Mouse (Mus musculus) left cerebral cortex, adult 9 months (tissue): ENCODE measurements around the gene Mcf2l.

ENCODE experiments used
- DNase-seq, 2 experiments: peaks; one replicate each; pipeline ENCODE4 v3.0.0; 2022; ENCODE audit warnings: low spot score in 2 of 2

Mcf2l gene

DNA sequence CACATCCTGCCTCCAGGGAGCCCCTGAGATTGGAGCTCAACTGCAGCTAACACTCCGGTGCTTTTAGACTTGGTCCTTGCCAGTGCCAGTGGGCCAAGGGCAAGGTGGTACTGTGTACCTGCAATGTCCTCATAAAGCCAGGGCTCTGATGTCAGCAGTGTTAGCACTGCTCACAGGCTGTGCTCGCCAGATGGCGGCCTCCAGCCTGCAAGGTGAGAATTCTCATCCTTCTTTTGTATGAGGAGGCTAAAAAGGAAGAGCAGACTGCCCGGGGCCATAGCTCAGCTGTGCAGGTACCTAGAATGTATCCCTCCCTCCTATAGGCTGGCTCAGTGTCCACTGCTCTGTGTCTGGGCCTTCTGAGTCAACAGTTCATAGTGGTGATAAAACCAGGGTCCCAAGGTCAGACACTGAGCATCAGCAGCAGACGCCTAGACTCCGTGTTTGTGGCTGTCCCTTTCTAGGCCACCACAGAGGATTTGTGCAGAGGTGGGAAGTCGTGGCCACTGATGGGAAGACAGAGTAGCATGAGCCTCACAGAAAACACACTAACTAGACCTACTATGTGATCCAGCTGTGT lies 77.5 kb downstream of the Mcf2l start:
- no peak for DNase-seq

DNA sequence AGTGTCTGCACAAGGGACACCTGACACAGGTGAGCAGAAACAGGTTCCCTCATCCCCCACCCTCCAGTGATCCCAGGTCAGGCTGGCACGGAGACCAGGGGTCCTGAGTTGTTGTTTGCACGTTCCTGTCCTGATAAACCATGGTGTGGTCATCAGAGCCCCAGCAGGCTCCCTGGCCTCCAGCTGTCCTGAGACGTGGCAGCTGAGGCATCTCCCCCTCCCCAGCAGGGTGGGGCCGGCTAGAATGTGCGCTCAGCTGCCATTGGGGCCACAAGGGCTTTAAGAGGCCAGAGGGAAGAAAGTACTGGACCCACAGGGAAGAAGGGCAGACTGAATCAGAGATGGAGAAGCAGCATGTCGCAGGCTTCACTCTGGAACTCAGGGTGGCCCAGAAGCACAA lies 79.1 kb downstream of the Mcf2l start:
- no peak for DNase-seq

DNA sequence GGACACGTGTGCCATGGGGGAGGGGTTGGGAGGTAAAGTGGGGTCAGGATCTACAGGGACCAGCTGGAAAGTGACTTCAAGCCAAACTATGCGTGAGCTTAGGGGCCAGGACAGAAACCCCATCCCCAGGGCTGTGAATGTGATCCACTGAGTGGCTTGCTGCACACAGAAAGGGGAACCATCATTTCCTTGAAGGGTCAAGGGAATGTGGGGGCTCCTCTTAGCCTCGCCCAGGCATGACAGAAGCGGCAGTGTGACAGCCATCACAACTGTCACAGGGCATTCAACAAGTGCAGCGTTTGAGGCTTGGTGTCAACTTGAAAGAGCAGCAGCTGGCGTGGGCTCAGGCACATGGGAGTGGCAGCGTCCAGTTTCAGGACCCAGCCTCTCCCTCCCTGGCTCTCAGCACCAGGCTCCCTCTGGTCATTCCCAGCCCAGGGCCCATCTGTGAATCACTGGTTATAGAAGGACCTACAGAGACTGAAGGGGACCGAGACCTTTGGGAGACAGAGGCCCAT lies 81.8 kb downstream of the Mcf2l start:
- no peak for DNase-seq

DNA sequence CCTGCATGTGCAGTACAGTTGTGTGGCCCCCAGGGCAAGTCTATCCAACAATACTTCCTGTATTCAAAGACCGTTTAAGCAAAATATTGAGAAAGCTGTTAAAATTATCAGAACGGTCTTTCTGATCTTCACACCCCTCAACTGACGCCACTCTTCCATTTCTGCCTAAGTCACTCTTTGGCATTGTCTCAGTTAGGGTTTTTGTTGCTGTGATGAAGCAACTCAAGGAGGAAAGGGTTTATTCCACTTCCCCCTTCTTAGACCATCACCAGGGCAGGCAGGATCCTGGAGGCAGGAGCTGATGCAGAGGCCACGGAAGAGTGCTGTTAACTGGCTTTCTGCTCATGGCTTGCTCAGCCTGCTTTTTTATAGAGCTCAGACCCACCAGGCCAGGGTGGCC lies 82.3 kb downstream of the Mcf2l start:
- no peak for DNase-seq

DNA sequence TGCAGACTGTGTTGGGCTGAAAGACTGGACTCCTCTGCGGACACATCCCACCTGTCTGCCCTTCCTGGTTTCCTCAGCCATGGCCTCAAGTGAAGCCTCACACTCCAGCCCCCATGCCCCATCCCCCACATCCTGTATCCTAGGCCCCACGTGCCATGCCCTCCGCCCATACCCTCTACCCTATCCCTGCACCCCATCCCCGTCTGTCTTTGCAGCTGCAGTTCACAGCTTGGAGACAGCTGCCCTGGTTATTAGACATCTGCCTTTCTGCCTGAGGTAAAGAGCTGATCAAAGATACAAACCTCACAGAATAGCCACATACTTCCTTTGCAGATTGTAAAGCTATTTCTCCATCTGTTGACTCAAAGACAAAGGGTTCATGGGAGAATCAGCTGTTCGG lies 83.3 kb downstream of the Mcf2l start:
- DNase-seq: no peak

DNA sequence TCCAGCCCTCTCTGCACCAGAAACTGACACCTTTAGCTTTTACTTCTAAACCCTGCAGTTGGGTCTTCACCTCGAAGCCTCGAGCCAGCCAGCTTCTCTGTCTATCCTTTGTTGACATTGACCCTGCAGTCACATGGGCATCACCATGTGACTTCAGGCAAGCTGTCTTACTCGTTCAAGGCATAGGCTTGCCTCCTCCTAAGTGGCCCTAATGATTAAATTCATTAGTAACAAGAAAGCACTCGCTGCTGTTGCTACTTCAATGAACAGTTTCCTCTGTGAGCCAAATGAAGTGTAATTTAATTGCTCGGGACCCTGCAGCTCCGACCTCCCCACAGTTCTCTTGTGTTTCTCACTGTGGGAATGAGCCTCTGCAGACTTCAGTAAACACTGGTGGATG lies 83.8 kb downstream of the Mcf2l start:
- DNase-seq: no peak

DNA sequence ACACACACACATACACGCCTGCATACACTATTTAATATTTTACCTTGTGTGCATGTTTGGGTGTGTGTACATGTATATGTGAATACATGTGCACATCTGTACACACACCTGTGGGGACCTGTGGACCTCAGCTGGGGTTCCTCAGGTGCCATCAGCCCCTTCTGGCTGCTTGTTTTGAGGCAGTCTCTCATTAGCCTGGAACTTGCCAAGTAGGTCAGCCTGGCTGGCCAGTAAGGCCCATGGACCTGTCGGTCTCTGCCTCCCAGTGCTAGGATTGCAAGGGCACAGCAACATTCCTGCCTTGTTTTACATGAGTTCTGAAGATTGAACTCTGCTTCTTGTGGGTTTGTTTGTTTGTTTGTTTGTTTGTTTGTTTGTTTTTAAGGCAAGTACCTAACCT lies 87.0 kb downstream of the Mcf2l start:
- no peak for DNase-seq

DNA sequence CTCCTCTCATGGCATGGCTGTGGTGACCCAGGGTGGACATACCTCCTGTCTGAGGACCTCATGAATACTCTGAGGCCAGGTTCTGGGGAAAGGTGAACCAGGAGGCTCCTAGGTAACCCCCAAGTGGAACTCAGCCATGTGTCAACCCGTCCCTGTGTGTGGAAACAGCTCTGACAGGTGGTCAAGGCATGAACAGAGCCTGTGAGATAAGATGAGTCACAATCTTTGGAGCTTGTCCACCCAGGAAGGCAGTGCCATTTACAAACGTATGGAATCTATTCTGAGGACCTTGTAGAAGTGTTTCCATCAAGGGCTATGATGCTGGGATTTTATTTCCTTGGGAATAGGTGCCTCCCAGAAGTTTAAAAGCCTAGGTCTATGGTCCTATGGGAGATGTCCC lies 87.6 kb downstream of the Mcf2l start:
- no peak for DNase-seq

DNA sequence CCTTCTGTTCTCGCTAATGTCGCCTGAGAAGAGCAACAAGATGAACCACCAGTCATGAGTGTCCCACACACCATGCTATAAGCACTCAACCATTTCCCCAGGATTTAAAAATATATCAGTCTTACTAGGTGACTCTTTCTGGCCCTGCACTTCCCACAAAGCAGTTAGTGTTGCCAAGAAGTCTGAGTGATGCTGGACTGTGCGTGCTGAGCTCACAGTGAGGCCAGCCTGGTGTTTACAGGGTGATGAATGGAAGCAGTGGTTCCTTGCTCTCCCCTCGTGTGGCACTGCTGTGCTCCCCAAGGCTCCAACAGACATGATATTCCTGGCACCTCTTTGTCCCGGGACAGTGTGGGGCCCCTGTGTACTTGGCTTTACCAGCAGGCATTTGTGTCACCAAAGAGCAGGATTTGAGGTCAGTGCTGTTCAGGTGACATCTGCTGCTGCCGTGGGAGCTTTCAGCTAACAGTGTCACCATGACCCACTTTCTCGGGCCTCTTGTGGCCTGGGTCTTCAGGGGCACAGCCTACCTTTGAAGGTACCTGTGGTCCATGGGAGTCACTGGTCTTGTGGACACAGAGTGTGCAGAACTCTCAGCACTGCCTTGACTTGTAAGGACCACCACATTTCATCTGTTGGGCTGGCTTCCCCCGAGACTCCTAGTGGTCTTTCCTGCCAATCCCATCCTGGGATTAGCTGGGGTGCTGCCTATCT lies 88.4 kb downstream of the Mcf2l start:
- DNase-seq: no peak

DNA sequence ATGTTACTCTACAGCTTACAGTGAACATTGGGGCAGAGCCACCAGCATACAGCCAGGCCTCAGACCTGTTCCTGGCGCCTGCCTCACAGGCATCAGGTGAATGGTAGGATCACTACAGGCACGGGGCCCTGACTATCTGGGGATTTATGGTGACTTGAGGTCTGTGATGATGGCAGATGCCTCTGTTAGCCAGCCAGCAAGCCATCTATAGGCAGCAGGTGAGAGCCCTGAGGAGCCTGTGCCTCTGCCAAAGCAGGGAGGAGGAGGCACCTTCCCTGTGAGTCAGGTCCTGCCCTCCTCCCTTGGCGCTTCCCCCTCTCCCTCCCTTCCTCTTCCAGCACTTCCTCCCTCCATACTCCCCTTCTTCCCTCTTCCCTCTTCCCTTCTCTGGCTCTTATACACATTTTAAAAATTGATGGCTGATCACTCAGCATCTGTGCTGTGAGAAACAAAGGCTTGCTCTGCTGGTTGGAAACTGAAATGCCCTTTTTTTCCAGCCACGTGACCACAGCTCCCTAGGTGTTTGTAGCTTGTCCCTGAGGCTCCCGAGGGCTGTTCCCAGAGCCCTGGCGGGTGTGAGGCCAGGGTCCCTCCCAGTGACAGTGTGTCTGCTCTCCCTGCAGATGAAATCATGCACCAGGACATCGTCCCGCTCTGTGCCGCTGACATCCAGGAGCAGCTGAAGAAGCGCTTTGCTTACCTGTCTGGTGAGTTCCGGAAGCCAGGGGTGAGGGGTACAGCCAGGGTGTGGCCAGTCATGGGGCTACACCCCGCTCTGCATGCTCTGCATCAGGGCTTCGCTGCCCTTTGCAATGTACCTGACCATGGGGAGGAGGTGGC lies 89.2 kb downstream of the Mcf2l start:
- DNase-seq: no peak

DNA sequence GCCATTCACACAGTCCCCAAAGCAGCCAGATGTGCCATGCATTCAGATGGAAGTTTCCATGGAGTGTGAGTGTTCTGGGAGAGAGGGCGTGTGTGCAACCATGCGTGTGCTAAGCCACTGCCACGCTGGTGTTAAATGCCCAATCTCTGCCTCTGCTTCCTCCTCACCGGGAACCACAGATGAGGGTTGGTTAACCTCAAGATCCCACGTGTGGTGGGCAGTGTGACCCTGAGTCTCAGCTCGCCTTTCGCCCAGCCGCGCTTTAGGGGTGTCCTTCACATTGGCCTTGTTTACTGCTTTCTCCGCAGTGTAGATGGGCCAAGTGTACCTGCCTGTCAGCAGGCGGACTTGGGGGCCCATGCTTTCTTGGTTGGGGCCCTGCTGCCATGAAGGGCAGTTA lies 102.7 kb downstream of the Mcf2l start:
- DNase-seq: no peak

DNA sequence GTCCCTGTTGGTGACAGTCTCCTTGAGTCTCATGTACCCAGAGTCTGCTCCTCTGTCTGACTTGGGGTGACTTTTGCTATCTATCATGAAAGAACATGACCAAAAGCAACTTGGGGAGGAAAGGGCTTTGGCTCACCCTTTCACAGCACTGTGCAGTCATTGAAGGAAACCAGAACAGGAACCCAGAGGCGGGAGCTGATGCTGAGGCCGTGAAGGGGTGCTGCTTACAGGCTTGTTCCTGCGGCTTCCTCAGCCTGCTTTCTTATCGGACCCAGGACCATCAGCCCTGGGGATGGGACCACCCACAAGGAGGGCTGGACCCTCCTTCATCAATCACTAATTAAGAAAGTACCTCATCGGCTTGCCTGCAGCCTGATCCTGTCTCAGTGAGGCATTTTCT lies 103.1 kb downstream of the Mcf2l start:
- no peak for DNase-seq

DNA sequence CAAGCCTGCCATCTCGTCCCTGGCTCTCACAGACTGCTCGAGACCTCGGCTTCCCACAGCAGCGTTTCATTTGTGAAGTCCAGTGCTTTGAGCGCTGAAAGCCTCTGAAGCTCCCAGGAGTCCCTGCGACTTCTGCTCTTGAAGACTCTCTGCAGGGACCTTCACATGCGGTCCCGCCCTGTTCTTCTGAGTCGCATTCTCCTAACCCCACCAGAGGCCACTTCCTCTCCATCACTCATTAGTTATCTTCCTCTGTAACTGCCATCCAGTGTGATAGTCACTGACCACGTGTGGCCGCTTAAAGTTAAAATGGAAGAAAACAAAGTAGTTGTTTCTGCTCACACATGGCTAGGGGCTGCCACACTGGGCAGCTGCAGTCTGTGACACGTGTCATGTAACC lies 103.7 kb downstream of the Mcf2l start:
- DNase-seq: no peak

DNA sequence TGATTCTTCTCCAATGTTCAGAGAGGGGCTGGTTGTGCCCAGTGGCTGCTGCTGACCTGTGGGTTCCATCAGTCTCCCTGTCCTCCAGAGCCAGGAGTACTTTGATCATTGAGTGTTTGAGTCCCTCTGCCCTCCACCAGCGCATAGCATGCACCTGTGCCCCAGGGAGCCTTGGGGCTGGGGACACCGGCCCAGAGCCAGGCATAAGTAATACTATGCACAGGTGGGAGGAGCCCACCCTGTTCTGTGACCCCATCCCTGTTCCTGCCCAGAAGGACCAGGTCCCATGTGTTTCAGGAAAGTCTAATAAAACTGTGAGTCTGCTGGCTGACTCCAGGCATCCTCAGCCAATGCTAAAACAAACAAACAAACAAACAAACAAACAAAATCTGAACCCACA lies 104.7 kb downstream of the Mcf2l start:
- no peak for DNase-seq

DNA sequence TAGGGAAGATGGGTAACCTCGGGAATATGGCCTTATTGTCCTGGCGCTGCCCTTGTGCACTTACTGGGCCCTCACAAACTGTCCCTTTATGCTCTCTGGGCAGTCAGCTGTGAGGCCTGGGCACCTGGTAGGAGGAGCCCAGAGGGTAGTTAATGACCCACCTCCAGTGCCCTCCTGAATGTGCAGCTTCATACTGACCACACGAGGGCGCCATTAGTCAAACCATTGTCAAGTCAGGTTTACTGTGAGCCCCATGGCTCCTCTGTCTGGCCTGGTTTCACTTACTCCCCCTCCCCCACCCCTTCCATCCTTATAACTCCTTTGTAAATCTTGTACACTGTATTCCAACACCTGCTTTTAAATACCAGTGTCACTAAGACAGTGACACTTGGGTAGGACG lies 105.1 kb downstream of the Mcf2l start:
- no peak for DNase-seq

DNA sequence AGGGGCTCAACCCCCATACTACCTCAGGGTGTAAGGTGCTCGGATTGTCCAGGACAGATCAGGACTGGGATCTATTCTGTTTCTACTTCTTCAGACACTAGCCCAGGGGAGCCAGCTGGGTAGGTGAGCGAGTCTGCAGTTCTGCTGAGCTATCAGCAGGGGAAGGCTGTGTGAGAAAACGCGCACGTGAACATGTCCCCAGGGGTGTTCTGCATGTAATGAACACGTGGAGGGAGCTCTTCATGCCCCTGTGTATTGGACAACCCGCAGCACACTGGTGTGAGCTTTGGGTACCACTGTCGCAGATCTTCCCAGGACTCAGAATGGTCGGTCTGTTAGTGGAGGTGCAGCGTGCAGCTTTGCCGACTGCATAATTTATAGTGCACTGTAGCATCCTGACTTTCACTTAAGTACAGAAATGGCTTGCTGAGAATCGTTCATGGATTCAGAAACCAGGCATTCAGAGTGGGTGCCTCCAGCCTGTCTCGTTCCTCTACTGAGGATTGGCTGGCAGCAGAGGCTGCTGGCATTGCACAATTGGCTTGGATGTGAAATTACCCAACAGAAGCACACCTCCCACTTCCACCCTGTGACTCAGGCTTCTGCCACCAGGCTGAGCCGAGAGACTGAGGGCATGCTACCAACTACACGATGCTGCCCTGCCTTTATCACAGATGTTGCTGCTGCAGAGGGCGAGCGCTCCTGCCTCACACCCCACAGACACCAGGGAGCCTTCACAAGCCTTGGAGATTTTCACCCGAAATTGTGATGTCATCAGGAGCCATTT lies 110.3 kb downstream of the Mcf2l start:
- peak; percentile 91 to 94 for DNase-seq

DNA sequence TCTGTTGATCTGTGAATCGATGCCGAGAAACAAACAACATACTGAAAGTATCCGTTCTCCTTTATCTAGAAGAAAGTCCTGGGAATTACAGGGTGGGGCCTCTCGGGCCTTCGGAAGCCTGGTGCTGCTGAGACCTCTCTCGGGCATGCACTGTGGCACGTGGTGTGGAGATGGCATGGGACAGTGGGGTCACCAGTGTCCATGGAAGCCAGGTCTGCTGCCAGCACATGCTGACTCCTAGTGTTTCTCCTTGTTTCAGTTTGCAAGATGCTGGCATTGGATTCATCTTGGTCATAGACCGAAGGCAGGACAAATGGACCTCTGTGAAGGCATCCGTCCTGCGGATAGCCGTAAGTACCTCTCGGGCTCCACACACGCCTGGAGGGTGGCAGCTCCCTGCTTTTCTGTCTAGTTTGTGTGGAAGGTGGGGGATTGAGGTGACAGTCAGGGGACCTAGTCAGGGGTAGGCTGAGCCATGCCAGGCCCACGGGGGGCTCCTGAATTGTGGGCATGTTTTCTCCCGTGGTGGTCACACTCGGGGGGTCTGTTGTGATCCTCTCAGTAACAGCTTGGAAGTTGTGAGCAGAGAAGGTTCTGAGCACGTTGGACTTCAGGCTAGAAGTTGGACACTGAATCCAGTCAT lies 111.1 kb downstream of the Mcf2l start:
- no peak for DNase-seq

DNA sequence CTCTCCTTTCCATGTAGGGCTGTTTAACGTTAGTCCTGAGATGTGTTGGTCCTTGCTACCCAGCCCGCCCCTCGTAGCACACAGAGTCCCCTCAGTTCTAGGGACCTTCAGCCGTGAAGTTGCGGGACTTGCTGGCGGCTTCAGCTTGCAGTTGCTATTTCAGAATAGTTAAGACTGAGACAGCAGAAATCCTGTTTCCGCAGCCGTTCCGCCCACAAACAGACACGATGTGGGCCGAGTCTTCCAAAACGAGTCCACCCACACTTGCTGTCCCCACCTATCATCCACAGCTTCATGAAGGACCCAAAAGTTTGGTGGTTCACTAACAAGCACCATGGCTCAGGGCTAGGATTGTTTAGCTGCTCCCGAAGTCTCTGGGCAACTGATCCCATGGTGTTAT lies 111.7 kb downstream of the Mcf2l start:
- DNase-seq: peak; percentile 58 to 83

DNA sequence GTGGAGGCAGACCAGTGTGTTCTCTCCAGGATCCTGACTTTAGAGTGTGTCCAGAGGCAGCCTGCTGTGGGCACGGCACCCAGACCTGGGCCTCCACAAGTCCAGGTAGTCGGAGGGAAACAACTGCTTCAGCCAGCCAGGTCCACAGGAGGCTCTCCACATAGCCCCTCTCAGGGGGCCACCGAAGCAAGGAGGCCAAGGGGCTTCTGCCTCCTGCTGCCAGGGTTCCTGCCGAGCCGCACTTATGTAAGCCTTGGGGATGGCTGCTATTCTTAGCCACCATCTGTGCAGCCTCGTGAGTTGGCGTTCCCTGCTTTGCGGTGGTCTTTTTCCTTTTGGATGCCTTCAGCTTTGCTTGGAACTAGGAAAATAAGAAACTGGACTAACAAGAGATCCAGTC lies 114.0 kb downstream of the Mcf2l start:
- peak; percentile 67 to 85 for DNase-seq

DNA sequence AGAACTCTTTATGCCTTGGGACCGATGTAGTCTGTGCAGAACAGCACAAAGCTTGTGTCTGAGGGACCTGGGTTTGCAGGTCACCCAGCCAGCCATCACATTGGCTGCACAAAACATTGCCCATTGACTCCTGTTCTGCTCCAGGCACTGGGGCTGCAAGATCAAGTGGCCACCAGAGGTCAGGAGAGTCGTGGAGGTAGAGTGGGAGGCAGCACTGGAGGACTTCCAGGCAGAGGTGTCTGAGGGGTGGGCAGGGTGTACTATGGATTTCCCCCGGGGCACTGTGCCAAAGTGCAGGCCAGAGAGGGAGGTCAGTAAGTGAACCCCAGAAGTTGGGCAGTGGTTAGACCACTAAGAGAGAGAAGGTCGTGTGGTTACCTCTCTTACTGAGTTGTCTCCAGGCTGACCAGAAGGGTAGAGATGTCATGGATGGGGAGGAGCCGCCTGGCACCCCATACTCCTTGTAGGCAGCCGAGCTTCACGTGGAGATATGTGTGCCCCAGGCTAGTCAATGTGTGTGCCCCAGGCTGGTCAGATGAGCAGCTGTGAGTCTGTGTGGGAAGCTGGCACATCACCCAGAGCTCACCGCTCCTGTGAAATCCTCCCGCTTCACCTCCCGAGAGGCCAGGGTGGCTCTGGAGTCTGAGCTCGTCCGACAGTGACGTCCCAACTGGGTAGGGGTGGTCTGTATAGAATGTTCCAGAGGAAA lies 115.3 kb downstream of the Mcf2l start:
- DNase-seq: no peak

DNA sequence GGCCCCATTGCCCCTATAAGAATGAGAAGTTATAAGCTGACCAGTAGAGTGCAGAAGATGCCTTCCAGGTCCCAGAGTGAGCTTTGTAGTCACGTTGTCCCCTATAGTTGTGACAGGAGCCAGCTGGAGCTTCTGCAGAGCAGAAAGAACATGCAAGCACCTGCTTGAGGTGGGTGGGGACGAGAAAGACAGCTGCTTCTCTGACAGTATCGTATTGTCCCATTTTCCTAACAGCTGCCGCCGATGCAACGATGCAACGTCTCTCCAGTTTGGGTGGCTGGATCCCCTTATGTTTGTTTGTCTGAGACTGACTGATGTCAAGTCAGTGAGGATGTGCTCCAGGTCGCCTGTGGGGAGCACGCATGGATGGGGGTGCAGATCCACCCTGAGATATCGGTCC lies 117.8 kb downstream of the Mcf2l start:
- DNase-seq: peak in 1 of 2 experiments; percentile 44
